Mouse (Mus musculus) urinary bladder, postnatal 10 days (tissue): Measurements from ENCODE around the gene Sdf4.

ENCODE experiments used
- DNase-seq: peaks from one replicate; pipeline ENCODE4 v3.0.0; 2022; ENCODE audit warnings: low spot score

The Sdf4 gene

DNA sequence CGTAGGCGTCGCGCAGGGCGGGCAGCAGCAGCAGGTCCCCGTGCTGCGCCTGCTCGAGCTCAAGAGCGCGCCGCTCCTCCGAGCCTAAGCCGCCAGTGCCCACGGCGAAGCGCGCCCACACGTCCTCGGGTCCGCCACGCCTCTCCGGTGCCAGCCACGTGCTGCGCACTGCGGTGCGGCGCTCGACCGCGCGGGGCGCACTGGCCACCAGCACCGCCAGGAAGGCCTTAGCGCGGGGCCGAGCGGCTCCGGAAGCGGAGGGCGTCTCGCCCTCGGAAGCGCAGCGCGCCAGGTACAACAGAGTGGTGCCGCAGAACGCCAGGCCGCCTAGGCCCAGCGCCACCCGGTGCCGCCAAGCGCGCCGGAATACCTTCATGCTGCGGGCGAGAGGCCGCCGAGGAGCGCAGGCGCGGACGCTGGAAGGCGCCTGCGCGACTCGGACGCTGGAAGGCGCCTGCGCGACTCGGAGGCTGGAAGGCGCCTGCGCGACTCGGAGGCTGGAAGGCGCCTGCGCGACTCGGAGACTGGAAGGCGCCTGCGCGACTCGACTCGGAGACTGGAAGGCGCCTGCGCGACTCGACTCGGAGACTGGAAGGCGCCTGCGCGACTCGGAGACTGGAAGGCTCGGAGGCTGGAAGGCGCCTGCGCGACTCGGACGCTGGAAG lies at the start of gene Sdf4, which contains the start of gene B3galt6:
TSS of gene Sdf4 (plus strand) at position 632 of the 665 bp plus-strand sequence.
TSS of gene B3galt6 (minus strand) at position 409 of the 665 bp plus-strand sequence.
- DNase-seq, result peak; percentile 27

DNA sequence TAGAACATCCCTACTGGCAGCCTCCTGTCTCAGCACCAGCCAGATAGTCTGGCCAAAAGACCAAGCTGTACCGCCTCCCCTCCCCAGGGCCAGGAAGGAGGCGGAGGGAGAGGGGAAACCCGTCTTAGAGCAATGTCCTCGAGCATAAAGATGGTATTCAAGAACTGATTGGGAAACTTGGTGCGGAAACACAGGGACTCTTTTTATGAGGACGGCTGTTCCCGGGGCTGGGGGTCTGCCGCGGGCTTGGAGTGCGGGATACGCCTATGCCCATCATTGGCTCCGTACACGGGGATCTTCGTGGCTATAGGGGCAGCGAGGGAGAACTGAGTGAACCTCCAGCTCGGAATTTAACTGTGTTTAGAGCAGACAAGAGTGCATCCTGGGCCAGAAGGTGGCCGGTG lies 49.6 kb upstream of the Sdf4 start:
- DNase-seq, result no peak

DNA sequence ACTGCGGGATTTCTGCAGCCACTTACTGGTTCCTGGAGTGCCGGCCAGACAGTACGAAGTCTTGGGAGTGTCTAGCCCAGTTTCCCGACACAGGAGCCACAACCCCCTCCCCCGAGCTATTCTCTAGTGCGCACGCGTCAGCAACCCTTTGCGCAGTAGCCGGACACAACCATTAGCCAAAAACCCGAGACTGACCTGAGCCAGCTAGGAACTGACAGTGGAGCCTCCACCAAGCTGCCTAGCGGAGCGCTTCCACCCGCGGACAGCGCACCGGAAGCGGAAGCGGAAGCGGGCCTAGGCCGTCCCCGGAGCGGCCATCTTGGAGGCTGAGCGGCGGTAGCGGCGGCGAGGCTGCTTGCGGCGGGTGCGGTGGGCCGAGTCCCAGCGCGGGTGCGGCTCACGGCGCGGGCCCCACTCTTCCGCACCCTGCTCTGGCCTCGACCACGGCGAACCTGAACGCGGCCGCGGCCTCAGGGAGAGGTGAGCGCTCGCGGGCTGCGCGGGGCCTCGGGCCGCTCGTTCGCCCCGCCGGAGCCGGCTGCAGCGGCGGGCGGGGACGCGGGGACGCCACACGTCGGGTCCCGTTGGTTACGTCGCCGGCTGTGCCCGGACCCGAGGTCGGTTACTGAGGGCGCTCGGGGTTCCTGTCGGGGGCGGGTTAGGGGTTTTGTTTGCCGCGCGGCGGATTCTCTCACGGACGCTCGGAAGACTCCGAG lies 49.0 kb upstream of the Sdf4 start, which contains the start of gene Ube2j2:
TSS of gene Ube2j2 (plus strand) at position 298 of the 716 bp plus-strand sequence.
- DNase-seq, result peak; percentile 82

GRCm38 (mm10) chr4:155944271-155944670 lies 48.4 kb upstream of the Sdf4 start:
- no peak for DNase-seq

DNA sequence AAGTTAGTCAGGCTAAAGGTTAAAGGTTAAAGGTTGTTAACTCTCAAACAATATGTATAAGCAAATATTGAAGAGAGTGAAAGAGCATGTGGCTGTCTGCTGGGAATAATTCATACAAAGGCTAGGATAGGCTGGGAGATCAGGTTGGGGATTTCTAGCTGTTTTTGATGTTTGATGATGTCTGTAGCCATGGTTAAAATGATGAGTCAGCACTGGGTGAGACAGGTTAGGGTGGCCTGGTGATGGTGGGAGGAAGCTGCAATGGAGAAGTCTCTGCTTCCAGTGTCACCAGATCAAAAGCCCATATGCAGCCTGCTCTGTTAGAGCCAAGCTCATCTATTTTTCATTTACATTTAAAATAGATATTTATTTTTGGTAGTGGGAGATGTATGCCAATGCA lies 45.6 kb upstream of the Sdf4 start:
- DNase-seq, result no peak

DNA sequence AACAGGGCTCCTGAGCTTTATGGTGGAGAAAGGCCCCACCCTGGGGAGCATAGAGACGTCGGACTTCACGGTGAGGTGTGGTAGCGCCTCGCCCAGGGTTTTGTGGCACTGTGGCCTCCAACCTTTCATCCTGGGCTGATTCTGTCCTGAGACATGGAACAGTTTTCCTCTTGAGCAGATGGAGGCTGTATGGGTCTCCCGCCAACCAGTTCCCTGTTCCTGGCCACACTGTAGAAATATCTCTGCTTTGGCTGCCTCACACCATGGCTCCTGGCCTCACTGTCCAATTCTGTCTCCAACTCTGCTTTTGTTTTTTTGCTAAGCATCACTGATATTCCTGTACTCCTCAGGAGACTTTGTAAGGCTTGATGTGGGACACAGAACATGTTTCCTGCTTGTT lies 37.2 kb upstream of the Sdf4 start:
- no peak for DNase-seq

DNA sequence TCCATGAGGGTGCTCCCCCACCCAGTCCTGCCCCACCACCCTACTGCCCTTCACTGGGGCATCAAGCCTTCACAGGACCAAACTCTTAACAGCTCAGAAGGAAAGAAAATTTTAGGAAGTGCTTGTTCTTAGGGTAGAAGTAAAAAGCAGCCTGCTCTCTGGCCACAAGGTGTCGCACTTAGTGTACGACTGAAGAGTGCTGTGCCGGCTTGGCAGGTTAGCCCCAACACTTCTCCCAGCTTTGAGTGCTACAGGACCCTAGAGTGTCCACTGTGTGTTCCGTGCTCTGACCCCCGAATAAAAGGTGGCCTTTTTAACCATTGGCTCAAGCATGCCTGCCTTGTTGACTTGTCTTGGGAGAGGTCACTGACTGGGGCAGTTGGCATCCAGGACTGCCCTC lies 33.4 kb upstream of the Sdf4 start:
- no peak for DNase-seq

DNA sequence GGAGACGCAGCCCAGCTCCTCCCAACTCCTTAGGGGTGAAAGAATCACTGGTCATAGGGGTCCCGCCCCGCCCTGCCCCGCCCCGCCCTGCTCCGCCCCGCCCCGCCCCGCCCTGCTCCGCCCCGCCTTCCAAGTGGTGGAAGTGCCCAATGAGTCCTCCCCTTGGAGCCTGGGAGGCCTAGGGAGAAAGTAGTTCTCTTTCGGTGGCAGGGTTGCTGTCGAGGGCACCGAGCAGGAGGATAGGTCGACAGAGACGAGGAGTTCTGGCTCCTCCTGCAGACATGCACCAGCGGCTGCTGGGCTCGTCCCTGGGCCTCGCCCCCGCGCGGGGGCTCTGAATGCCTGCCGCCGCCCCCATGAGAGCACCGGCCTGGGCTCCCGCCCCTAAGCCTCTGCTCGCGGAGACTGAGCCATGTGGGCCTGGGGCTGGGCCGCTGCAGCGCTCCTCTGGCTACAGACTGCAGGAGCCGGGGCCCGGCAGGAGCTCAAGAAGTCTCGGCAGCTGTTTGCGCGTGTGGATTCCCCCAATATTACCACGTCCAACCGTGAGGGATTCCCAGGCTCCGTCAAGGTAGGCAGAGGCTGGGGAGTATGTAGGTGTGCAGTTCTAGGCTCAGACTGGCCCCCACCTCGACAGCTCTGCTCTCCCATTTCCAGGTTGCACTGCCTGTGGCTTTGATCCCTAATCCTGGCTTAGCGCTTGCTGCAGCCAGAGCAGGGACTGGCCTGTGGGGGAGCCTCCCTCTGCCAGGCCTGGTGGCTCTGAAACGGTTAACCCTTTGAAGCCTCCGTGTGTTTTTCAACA lies 30.3 kb upstream of the Sdf4 start, which contains the start of gene C1qtnf12:
TSS of gene C1qtnf12 (plus strand) at position 152 of the 805 bp plus-strand sequence.
- no peak for DNase-seq

DNA sequence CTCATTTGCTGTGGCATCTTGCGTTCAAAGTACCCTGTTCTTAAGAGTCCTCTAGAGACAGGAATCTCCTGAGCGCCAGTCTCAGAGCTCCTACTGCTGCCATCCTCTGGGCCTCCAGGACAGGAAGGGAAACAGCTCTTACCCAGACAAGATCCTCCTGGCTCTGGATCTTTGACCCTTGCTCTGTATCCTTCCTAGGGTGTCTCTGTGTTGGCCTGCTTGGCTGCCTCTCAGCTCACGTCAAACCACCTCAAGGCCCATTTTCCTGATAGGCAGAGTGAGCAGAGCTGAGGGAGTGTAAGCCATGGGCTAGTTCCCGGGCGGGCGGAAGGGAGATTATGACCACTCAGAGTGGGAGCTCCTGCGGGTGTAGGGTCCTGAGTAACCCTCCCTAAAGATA lies 29.6 kb upstream of the Sdf4 start:
- DNase-seq, result no peak

GRCm38 (mm10) chr4:155964396-155964795 lies 28.3 kb upstream of the Sdf4 start:
- no peak for DNase-seq

GRCm38 (mm10) chr4:155969043-155969653 lies 23.5 kb upstream of the Sdf4 start:
- no peak for DNase-seq

- DNase-seq, result no peak
Observed at GRCm38 (mm10) chr4:155970286-155970685, 22.4 kb upstream of the Sdf4 start.

DNA sequence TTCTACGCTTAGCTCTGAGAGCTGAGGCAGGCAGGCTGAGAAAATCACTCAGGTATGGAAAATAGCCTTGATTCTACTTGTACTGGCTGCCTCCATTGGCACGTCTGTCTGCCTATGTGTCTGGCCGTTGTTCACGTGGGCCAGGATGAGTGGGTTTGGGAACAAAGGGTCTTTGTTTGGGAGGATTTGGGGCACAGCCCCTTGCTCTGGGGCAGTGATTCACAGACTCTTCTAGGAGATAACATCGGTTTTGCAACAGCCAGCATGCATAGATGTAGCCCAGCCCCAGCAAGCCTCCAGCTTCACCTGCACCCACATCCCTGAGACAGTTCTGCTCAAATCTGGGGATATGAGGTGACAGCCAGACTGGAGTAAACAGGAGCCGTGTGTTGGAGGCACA lies 20.0 kb upstream of the Sdf4 start:
- no peak for DNase-seq

DNA sequence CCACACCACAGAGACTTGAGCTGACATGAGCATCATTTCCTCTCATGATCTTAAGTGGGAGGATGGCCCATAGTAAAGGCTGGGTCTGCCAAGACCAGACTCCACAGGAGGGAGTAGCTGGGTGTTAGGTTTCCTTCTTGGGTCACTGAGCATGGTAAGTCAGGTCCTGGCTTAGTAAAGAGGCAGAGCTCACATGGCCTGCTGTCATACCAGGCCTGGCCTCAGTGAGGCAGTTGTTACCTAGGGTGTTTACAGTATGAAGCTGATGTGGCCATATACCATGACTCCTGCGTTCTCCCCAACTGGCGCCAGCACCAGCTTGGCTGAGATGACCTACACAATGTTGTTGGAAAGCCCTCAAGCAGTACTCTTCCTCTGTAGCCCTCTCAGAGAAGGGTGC lies 19.4 kb upstream of the Sdf4 start:
- DNase-seq, result no peak

- no peak for DNase-seq
Observed at GRCm38 (mm10) chr4:155981436-155982082, 11.1 kb upstream of the Sdf4 start.

DNA sequence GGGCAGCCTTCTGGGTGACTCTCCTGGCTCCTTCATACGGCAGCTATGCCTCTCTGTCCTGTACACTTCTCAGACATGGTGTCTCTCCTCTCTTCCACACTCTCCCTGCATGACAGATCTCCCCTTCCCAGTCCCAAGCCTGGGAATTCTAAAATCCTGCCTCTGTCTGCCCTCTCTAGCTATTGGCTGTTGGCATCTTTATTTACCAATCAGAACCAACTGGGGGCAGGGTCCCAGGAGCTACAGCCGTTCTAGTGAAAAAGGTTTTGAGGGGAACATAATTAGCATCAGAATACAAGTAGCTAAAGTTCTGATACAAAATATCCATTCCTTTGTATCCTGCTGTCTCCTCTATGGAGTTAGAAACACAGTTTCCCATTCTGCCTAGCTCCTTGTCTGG lies 8.9 kb upstream of the Sdf4 start:
- DNase-seq, result no peak

- DNase-seq, result no peak
Observed at GRCm38 (mm10) chr4:155991211-155991907, 1.3 kb upstream of the Sdf4 start.

- no peak for DNase-seq
Observed at GRCm38 (mm10) chr4:155991908-155992230, 803 bp upstream of the Sdf4 start.

DNA sequence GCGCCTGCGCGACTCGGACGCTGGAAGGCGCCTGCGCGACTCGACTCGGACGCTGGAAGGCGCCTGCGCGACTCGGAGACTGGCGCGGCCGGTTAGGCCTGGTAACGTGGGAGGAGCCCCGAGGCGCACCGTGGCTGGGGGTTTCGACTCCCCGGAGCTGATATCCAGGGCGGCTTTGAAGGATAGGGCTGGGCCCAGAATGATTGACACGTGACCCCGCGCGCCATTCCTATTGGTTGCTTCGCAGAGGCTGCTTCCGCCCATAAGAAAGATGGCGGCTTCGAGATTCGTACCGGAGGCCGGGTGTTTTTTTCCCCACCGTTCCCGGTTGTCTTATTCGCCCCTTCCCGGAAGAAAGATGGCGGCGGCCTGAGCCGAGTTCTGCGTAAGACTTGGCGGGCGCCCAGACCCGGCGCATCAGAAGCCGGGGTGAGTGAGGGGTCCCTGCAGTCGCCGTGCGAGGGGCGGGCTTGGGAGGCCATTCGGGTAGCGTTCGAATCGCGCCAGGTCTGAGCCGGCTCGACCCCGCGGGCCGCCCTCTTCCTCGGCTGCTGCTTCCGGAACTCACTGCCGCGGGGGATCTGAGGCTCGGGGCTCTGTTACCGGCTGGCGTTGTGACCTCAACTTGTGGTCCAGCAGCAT lies 355 bp downstream of the Sdf4 start:
- peak; percentile 80 for DNase-seq

- no peak for DNase-seq
Observed at GRCm38 (mm10) chr4:155993606-155994005, 934 bp downstream of the Sdf4 start.

GRCm38 (mm10) chr4:156004109-156004508 lies 11.4 kb downstream of the Sdf4 start:
- no peak for DNase-seq
